Mouse (Mus musculus): ENCODE measurements around the gene Fam117b. TPM values are rescaled to one million over a fixed set of nuclear protein-coding genes. Genes with fewer than 3 reads are reported as not detected.
A peak's percentile ranks its signal among the peaks of the same experiment; 100 is the strongest.

The Fam117b gene
- total RNA-seq (2022): 10 to 100 TPM; 39.3 to 54.0 (median 45.2) TPM

DNA sequence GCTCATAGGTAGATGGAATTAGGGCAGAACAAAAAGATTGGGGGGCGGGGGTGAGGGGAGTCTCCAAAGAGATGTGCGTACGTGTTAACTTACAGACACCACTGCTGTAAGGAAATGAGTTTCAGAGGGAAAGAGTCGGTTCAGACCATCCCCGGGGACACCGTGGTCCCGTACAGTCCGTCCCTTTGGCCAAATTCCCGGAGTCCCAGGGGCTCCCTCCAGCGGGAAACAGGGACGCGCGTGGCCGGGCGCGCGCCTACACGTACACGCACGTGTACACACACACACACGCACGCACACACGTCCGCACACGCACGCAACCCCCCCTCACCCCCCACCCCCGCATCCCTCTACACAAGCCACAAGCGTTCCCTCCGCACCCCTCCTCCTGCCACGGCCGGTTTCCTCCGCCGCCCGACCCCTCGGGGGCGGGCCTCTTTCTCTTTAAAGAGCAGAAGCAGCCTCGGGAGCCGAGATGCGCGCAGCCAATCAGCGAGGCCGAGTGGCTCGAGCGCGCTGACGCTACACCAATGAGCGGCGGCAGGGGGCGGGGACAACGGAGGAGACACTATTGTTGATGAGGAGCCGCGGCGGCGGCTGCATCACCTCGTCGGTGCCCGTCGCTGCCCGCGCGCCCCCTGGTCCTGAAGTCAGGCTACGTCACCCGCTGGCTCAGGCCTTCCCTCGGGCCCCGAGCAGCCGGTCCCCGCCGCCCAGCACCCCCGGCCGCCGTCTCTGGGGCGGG, at the start of gene Fam117b:
Fam117b (plus strand) TSS at position 594 of the 745 bp plus-strand sequence.
- peak; percentile 97 for DNase-seq

GRCm38 (mm10) chr1:59868041-59868440, 44.8 kb upstream of the Fam117b start:
- DNase-seq: no peak

DNA sequence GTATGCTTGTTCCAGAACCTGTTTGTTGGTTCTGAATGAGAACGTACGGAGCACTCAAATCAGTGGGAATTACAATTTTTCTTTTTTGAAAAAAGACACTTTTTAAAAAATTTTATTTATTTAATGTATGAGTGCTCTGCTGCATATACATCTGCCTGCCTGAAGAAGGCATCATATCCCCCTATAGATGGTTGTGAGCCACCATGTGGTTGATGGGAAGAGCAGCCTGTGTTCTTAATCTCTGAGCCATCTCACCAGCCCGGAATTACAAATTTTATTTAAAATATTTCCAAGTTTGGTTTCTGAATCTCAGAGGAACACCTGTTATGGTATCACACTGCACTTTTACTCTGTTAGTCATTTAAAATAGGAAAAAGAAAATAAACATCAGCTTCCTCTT, 38.8 kb upstream of the Fam117b start:
- DNase-seq: no peak

- no peak for DNase-seq
Observed at GRCm38 (mm10) chr1:59878098-59878497, 34.7 kb upstream of the Fam117b start.

DNA sequence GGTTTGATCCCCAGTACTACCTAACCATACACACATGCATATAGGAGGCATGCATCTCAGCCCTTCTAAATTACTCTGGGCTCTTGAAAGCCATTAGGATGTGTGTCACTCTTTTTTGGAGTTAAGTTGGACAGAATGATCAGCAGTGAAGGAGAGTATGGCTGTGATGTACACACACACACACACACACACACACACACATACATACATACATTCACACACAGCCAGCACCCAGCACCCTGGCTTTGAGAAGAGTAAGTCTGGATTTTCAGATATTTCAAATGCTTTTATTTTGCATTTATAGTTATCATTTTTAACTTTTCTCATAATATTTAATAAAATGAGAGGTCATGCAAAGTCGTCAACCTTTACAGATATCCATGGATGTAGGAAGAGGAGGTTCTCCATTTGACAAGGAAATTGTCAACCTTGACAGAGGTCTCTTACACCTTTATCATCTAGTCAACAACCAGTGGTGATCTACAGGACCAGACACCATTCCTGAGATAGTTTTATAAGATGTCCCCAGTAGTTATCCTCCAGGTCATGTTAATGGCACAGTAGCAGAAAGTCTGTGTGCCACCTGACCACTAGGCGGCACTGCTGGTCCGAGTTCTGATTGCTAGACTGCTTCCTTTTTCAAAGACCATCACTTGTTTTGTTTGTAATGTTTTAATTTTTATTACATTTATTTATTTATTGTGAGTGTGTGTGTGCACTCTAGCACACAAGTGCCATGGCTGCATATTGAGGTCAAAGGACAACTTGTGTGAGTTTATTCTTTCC, 29.3 kb upstream of the Fam117b start:
- DNase-seq: peak; percentile 38

- DNase-seq: no peak
Observed at GRCm38 (mm10) chr1:59886899-59887298, 25.9 kb upstream of the Fam117b start.

DNA sequence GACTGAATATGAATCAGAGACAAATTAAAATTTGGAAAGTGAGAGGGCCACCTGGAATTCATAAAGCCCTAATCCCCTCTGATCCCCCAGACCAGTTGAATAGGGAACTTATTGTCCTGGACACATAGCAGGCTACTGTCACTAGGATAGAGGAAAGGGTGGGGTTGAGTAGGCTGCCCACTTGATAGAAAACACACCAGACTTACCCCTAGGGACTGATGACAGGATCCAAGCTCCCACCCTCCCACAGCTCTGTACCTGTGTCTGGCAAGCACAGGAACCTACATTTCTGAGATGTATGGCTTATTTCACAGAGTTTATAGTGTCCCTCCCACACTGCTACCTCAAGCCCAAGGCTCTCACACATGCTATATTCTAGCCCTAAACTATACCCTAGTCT, 24.8 kb upstream of the Fam117b start:
- DNase-seq: no peak

DNA sequence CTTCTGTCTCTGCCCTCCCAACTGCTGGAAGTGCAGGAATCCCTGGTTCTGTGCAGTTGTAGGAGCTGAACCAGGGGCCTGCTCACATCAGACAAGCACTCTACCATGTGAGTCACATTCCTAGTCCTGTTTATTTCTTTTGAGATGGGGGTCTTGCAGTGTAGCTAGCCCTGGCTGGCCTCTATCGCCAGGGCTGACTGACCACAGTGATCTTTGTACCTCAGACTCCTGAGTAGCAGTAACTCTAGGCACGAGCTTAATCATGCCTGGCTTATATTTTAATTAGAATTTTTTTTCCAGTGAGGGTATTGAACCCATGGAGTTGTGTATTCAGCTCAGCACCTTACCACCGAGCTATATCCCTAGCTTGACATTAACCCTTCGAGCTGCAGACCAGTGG, 21.6 kb upstream of the Fam117b start:
- DNase-seq: no peak

DNA sequence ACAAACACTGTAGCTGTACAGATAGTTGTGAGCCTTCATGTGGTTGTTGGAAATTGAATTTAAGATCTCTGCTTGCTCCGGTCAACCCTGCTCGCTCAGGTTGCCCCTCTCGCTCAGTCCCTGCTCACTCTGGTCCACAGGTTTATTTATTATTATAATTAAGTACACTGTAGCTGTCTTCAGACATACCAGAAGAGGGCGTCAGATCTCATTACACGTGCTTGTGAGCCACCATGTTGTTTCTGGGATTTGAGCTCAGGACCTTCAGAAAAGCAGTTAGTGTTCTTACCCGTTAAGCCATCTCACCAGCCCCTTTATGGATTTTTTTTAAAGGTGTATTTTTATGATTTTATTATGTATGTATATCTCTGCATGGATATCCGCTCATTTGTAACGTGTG, 20.0 kb upstream of the Fam117b start:
- no peak for DNase-seq

- no peak for DNase-seq
Observed at GRCm38 (mm10) chr1:59894025-59894424, 18.8 kb upstream of the Fam117b start.

GRCm38 (mm10) chr1:59895456-59895855, 17.4 kb upstream of the Fam117b start:
- peak; percentile 42 for DNase-seq

GRCm38 (mm10) chr1:59897147-59897798, 15.5 kb upstream of the Fam117b start:
- DNase-seq: no peak

DNA sequence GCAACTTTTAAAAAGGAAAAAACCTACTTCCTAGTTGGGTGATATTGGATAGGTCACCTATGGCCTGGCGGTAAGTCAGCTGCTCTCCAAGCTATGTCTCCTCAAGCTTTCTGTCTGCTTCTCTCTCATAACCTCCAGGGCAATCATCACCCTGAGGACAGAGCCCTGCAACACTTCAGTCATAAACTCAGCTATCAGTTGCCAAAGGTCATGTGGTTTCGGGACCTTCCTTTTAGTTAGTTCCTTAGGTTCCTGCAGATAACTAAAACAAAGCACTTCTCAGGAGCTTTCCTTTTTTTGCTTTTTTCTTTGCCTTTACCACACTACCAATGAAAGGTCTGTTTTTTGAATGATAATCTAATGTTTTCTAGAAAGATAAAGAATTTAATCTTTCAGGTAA, 13.1 kb upstream of the Fam117b start:
- DNase-seq: no peak

- DNase-seq: no peak
Observed at GRCm38 (mm10) chr1:59901082-59901876, 11.5 kb upstream of the Fam117b start.

DNA sequence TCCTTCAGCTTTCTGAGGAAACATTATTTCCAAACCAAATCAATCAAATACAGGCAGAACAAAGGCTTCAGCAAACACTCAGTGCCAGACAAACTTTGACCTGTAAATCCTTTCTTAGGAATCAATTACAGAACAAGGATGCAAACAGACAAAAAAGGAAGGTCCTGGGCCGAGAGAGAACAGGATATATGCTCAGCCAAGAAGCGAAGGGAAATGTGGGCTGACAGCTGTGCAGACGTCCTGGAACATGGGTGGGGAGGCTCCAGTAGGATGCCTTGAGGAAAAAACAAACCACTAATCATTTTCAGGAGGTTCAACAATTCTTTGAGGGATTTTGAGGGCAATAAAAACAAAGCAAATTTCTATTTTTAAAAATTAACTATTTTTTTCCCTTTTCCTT, 10.2 kb upstream of the Fam117b start:
- DNase-seq: peak; percentile 25

DNA sequence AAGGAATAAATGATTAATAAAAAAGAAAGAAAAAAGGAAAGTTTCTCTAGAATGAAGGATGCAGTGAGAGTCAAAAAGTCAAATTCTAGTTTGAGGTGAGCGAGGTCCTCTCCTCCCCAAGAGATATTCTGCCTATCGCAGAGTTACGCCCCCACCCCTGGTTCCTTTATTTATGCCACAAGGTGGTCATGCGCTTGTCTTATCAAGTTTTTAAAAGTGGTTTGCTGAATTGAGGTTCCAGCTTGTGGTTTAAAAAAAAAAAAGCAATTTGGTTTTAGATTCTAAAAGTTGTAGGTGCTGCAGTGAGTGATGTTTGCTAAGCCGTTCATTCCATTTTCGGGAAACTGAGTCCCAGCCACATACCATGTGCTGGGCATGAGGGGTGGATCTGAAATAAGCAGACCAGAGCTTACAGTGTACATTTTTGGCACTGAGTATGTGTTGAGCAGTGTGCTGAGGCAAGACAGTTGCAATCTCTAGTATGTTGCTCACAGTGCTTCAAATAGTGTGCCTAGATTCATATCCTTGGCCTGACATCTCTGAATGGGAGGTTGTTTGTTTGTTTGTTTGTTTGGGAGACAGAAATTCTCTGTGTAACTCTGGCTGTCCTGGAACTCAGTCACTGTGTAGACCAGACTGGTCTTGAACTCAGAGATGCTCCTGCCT, 8.0 kb upstream of the Fam117b start:
- no peak for DNase-seq

DNA sequence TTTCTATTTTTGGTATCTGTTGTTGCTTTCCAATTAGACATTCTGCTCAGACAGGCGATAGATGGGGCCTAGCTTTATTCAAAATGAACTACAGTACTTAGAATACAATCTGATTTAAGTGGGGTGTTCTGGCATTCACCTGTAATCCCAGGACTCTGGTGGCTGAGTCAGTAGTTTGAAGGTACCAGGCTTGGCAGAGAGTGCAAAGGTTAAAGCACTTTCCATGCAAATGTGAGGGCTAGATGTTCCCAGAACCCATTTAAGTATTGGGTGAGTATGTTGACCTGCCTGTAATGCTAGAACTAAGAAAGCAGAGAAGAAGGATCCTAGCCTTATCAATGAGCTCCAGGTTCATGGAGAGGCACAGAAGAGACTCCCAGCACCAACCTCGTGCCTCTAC, 6.9 kb upstream of the Fam117b start:
- no peak for DNase-seq

DNA sequence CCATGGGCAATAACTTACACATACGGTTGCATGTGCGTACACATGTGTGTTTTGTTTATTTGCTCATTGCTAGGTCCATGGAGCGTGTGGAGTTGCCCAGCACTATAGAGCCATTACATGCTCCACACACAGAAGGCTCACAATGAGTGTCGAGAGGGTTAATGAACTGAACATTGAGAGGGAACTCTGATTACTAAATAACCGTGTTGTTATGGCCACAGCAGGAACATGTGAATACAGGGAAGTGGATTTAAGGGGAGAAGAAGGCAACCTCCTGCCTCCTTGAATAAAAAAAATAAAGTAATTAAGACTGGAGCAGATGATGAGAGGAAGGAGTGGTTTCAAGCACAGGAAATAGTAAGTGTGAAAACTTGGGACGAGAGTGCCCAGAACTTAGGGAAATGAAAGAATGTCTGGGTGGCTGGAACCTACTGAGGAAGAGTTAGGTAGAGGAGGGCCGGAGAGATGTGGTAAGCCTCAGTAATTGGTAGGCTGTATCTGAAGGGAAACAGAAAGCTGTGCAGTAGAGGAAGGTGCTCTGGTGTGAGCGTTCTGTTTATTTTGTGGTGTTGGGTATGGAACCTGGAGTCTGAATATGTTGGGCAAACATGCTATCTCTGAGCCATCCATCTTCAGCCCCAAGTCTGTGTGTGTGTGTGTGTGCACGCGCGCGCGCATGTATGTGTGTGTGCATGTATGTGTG, 5.8 kb upstream of the Fam117b start:
- DNase-seq: no peak

- DNase-seq: no peak
Observed at GRCm38 (mm10) chr1:59907700-59908099, 5.1 kb upstream of the Fam117b start.

DNA sequence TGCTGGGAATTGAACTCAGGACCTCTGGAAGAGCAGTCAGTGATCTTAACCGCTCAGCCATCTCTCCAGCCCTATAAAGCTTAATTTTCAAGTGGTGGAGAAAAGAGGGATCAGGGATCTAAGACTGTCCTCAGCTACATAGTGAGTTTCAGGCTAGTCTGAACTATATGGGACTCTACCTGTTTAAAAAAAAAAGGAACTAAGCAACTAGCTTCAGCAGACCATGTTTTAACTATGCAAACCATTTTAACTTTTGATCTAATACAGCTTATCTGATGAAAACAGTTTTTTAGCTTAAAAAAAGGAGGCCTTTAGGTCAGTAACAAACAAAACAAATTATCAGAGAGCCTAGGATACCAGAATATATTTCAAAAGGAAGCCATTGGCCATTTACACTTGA, 1.9 kb upstream of the Fam117b start:
- DNase-seq: no peak

- DNase-seq: peak; percentile 31
Observed at GRCm38 (mm10) chr1:59913195-59913868, 526 bp downstream of the Fam117b start.
